Mouse (Mus musculus) stomach, embryonic 15.5 days (tissue): ENCODE measurements around the gene Arl11. TPM values are rescaled to one million over a fixed set of nuclear protein-coding genes. Genes with fewer than 3 reads are reported as not detected.

Source experiments
- polyA plus RNA-seq: library from polyadenylated mRNA; unstranded; fragments of >200 nt; fragmentation: Nextera tagmentation; extraction: Ambion mirVana; gene quantifications from 2 replicates; pipeline ENCODE4 v1.2.1, GENCODE M21; 2015

Gene Arl11
- polyA plus RNA-seq, 1 experiment from 2014 or later = 1.2 TPM

Other genes starting within 250 kb of the Arl11 start
- gene Sacs, start 171.3 kb upstream of the Arl11 start, polyA plus RNA-seq = 2.4 TPM in 2 replicates
- 0.78 and 1.3 TPM in 2 replicates for gene Sgcg, start 51.3 kb upstream of the Arl11 start, polyA plus RNA-seq
- gene Ebpl, start 50.7 kb downstream of the Arl11 start, polyA plus RNA-seq = 8.6 and 8.8 TPM in 2 replicates
- gene Kpna3, start 130.1 kb downstream of the Arl11 start, polyA plus RNA-seq = 41.1 and 44.9 TPM in 2 replicates
- gene Spryd7, start 247.1 kb downstream of the Arl11 start, polyA plus RNA-seq = 21.3 and 24.3 TPM in 2 replicates